Mouse (Mus musculus): ENCODE results near the gene Nt5c2.
"Not testable (repeated sequence)": the region's sequence is repeated elsewhere in the genome, so short reads cannot be mapped to it uniquely, and the experiment has no call there.

Gene Nt5c2

GRCm38 (mm10) chr19:46989479-46990152 lies 25.3 kb downstream of the Nt5c2 start:
- in situ Hi-C loops (cut with MboI, MseI), result loop anchor here (5.0 kb wide), 2 partner anchors 107 to 227 kb away; partner anchors contain the start of gene Cnnm2

- in situ Hi-C loops (cut with MboI, MseI), result no loop called here
These were observed 26.5 kb downstream of the Nt5c2 start for GRCm38 (mm10) chr19:46988231-46989087.

- in situ Hi-C loops (cut with MboI, MseI), result no loop called here
These were observed 27.3 kb downstream of the Nt5c2 start for GRCm38 (mm10) chr19:46987646-46988045.

- in situ Hi-C loops (cut with MboI, MseI), result no loop called here
These were observed 30.0 kb downstream of the Nt5c2 start for GRCm38 (mm10) chr19:46984726-46985622.

GRCm38 (mm10) chr19:46983966-46984380 lies 31.0 kb downstream of the Nt5c2 start:
- in situ Hi-C loops (cut with MboI, MseI), result no loop called here

GRCm38 (mm10) chr19:46983352-46983965 lies 31.5 kb downstream of the Nt5c2 start:
- in situ Hi-C loops (cut with MboI, MseI), result no loop called here

GRCm38 (mm10) chr19:46981462-46981861 lies 33.5 kb downstream of the Nt5c2 start:
- in situ Hi-C loops (cut with MboI, MseI), result no loop called here

- in situ Hi-C loops (cut with MboI, MseI), result no loop called here
These were observed 35.2 kb downstream of the Nt5c2 start for GRCm38 (mm10) chr19:46979781-46980105.

GRCm38 (mm10) chr19:46978920-46979780 lies 35.8 kb downstream of the Nt5c2 start:
- in situ Hi-C loops (cut with MboI, MseI), result no loop called here

GRCm38 (mm10) chr19:46978069-46978468 lies 36.9 kb downstream of the Nt5c2 start:
- in situ Hi-C loops (cut with MboI, MseI), result not testable (repeated sequence)

- in situ Hi-C loops (cut with MboI, MseI), result no loop called here
These were observed 37.5 kb downstream of the Nt5c2 start for GRCm38 (mm10) chr19:46977460-46977859.

GRCm38 (mm10) chr19:46976743-46977142 lies 38.2 kb downstream of the Nt5c2 start:
- in situ Hi-C loops (cut with MboI, MseI), result no loop called here

GRCm38 (mm10) chr19:46975997-46976396 lies 39.0 kb downstream of the Nt5c2 start:
- in situ Hi-C loops (cut with MboI, MseI), result no loop called here

- in situ Hi-C loops (cut with MboI, MseI), result no loop called here
These were observed 39.4 kb downstream of the Nt5c2 start for GRCm38 (mm10) chr19:46975565-46975964.

- in situ Hi-C loops (cut with MboI, MseI), result loop anchor here (5.0 kb wide), 1 partner anchor 55 kb away; no protein-coding TSS in a partner anchor
These were observed 42.8 kb downstream of the Nt5c2 start for GRCm38 (mm10) chr19:46972159-46972558.

GRCm38 (mm10) chr19:46971712-46972111 lies 43.2 kb downstream of the Nt5c2 start:
- in situ Hi-C loops (cut with MboI, MseI), result loop anchor here (5.0 kb wide), 1 partner anchor 54 kb away; no protein-coding TSS in a partner anchor

- in situ Hi-C loops (cut with MboI, MseI), result loop anchor here (5.0 kb wide), 1 partner anchor 54 kb away; no protein-coding TSS in a partner anchor
These were observed 43.8 kb downstream of the Nt5c2 start for GRCm38 (mm10) chr19:46971051-46971689.

- in situ Hi-C loops (cut with MboI, MseI), result loop anchor here (5.0 kb wide), 1 partner anchor 53 kb away; no protein-coding TSS in a partner anchor
These were observed 44.7 kb downstream of the Nt5c2 start for GRCm38 (mm10) chr19:46970121-46970729.

- in situ Hi-C loops (cut with MboI, MseI), result no loop called here
These were observed 45.5 kb downstream of the Nt5c2 start for GRCm38 (mm10) chr19:46969286-46969985.

Measured in T-helper 2 cell (primary cell).